Mouse (Mus musculus): Measurements from ENCODE around the gene Abhd6. TPM values are rescaled to one million over a fixed set of nuclear protein-coding genes. Genes with fewer than 3 reads are reported as not detected.

Gene Abhd6
- polyA plus RNA-seq, 1 experiment from 2014 or later: 12.5 TPM

- no peaks in the 10 kb centered on the region for H3K4me1 ChIP-seq (replicated peaks; ENCODE audit: control insufficient read depth, insufficient read depth, low read length)
- no peak overlapping the region for H3K4me3 ChIP-seq (ENCODE audit: low read length)
- no peak overlapping the region for H3K27ac ChIP-seq (ENCODE audit: low read length)
- H3K9ac ChIP-seq (ENCODE audit: low read length): no peak overlapping the region
- 78% methylated on average over 5 of the region's 5 CpGs for WGBS
- ATAC-seq (ENCODE audit: low read depth): no peak
- H3K27me3 ChIP-seq (ENCODE audit: control insufficient read depth, insufficient read depth, low read depth, low read length): no peaks in the 10 kb centered on the region
- H3K4me2 ChIP-seq (ENCODE audit: low read depth, low read length): no peak overlapping the region
- no peaks in the 10 kb centered on the region for H3K9me3 ChIP-seq (ENCODE audit: control insufficient read depth, low read length)
- no peaks in the 10 kb centered on the region for H3K36me3 ChIP-seq (ENCODE audit: control insufficient read depth, insufficient read depth, low read length)
These were observed 11.5 kb upstream of the Abhd6 start for GRCm38 (mm10) chr14:7991108-7991776.

- no peak for ATAC-seq (ENCODE audit: low read depth)
- Histone ChIP-seq H3K27ac (ENCODE audit: low read length) (no peak overlapping the region), H3K9ac (ENCODE audit: low read length) (no peak overlapping the region), H3K4me3 (ENCODE audit: low read length) (no peak overlapping the region), H3K4me1 (replicated peaks; ENCODE audit: control insufficient read depth, insufficient read depth, low read length) (0 out of 2 replicates have a peak, but pooled peaks cover 2% of the 10 kb centered on the region), H3K9me3 (ENCODE audit: control insufficient read depth, low read length) (no peaks in the 10 kb centered on the region), H3K27me3 (ENCODE audit: control insufficient read depth, insufficient read depth, low read depth, low read length) (no peaks in the 10 kb centered on the region), H3K36me3 (ENCODE audit: control insufficient read depth, insufficient read depth, low read length) (no peaks in the 10 kb centered on the region), H3K4me2 (ENCODE audit: low read depth, low read length) (no peak overlapping the region)
- WGBS: 38% methylated on average over 6 of the region's 6 CpGs
These were observed 10.5 kb upstream of the Abhd6 start for GRCm38 (mm10) chr14:7992158-7992557.

GRCm38 (mm10) chr14:7994271-7994767 is 8.4 kb upstream of the Abhd6 start, which contains the start of gene Dnase1l3:
Gene Dnase1l3 (minus strand): TSS chr14:7994573.
- 49% methylated on average over 8 of the region's 8 CpGs for WGBS
- H3K4me3 ChIP-seq (ENCODE audit: low read length): no peak within 1 kb of the TSS
- H3K36me3 ChIP-seq (ENCODE audit: control insufficient read depth, insufficient read depth, low read length): no peaks in the 10 kb centered on the region
- H3K4me1 ChIP-seq (replicated peaks; ENCODE audit: control insufficient read depth, insufficient read depth, low read length): 0 out of 2 replicates have a peak, but pooled peaks cover 2% of the 10 kb centered on the region
- H3K9me3 ChIP-seq (ENCODE audit: control insufficient read depth, low read length): no peaks in the 10 kb centered on the region
- no peaks in the 10 kb centered on the region for H3K27me3 ChIP-seq (ENCODE audit: control insufficient read depth, insufficient read depth, low read depth, low read length)
- no peak within 1 kb of the TSS for H3K4me2 ChIP-seq (ENCODE audit: low read depth, low read length)
- ATAC-seq (ENCODE audit: low read depth): peak; percentile 47
- H3K9ac ChIP-seq (ENCODE audit: low read length): no peak within 1 kb of the TSS
- H3K27ac ChIP-seq (ENCODE audit: low read length): no peak within 1 kb of the TSS

- H3K4me3 ChIP-seq (ENCODE audit: low read length): no peak overlapping the region
- WGBS: 3% methylated on average over 15 of the region's 15 CpGs
- peak overlapping the region; percentile 42 for H3K4me2 ChIP-seq (ENCODE audit: low read depth, low read length)
- H3K9me3 ChIP-seq (ENCODE audit: control insufficient read depth, low read length): no peaks in the 10 kb centered on the region
- H3K9ac ChIP-seq (ENCODE audit: low read length): 0 out of 2 replicates have a peak overlapping the region, but pooled peaks have one; percentile 32
- H3K27me3 ChIP-seq (ENCODE audit: control insufficient read depth, insufficient read depth, low read depth, low read length): peaks cover 24% of the 10 kb centered on the region
- peak; percentile 57; the same call in 1 of the 2 replicates for ATAC-seq (ENCODE audit: low read depth)
- no peaks in the 10 kb centered on the region for H3K36me3 ChIP-seq (ENCODE audit: control insufficient read depth, insufficient read depth, low read length)
- no peak overlapping the region for H3K27ac ChIP-seq (ENCODE audit: low read length)
- peaks cover 4% of the 10 kb centered on the region; the same call in 1 of the 2 replicates for H3K4me1 ChIP-seq (replicated peaks; ENCODE audit: control insufficient read depth, insufficient read depth, low read length)
These were observed 5.4 kb upstream of the Abhd6 start for GRCm38 (mm10) chr14:7997255-7997696.

- WGBS: 68% methylated on average over 3 of the region's 3 CpGs
- no peak overlapping the region for H3K9ac ChIP-seq (ENCODE audit: low read length)
- H3K4me2 ChIP-seq (ENCODE audit: low read depth, low read length): no peak overlapping the region
- no peak for ATAC-seq (ENCODE audit: low read depth)
- H3K27ac ChIP-seq (ENCODE audit: low read length): no peak overlapping the region
- no peaks in the 10 kb centered on the region for H3K9me3 ChIP-seq (ENCODE audit: control insufficient read depth, low read length)
- no peak overlapping the region for H3K4me3 ChIP-seq (ENCODE audit: low read length)
- no peaks in the 10 kb centered on the region for H3K36me3 ChIP-seq (ENCODE audit: control insufficient read depth, insufficient read depth, low read length)
- H3K27me3 ChIP-seq (ENCODE audit: control insufficient read depth, insufficient read depth, low read depth, low read length): peaks cover 33% of the 10 kb centered on the region
- peaks cover 11% of the 10 kb centered on the region; the same call in 1 of the 2 replicates for H3K4me1 ChIP-seq (replicated peaks; ENCODE audit: control insufficient read depth, insufficient read depth, low read length)
These were observed 3.7 kb upstream of the Abhd6 start for GRCm38 (mm10) chr14:7999030-7999429.

GRCm38 (mm10) chr14:7999435-7999834 is 3.3 kb upstream of the Abhd6 start:
- ATAC-seq (ENCODE audit: low read depth): no peak
- H3K9me3 ChIP-seq (ENCODE audit: control insufficient read depth, low read length): no peaks in the 10 kb centered on the region
- H3K36me3 ChIP-seq (ENCODE audit: control insufficient read depth, insufficient read depth, low read length): no peaks in the 10 kb centered on the region
- H3K4me2 ChIP-seq (ENCODE audit: low read depth, low read length): no peak overlapping the region
- WGBS: 61% methylated on average over 5 of the region's 5 CpGs
- H3K27me3 ChIP-seq (ENCODE audit: control insufficient read depth, insufficient read depth, low read depth, low read length): peaks cover 37% of the 10 kb centered on the region
- H3K9ac ChIP-seq (ENCODE audit: low read length): no peak overlapping the region
- H3K27ac ChIP-seq (ENCODE audit: low read length): no peak overlapping the region
- H3K4me3 ChIP-seq (ENCODE audit: low read length): no peak overlapping the region
- peaks cover 11% of the 10 kb centered on the region; the same call in 1 of the 2 replicates for H3K4me1 ChIP-seq (replicated peaks; ENCODE audit: control insufficient read depth, insufficient read depth, low read length)

- no peak overlapping the region for H3K27ac ChIP-seq (ENCODE audit: low read length)
- H3K4me1 ChIP-seq (replicated peaks; ENCODE audit: control insufficient read depth, insufficient read depth, low read length): peaks cover 11% of the 10 kb centered on the region; the same call in 1 of the 2 replicates
- no peaks in the 10 kb centered on the region for H3K9me3 ChIP-seq (ENCODE audit: control insufficient read depth, low read length)
- H3K4me2 ChIP-seq (ENCODE audit: low read depth, low read length): no peak overlapping the region
- 78% methylated on average over 5 of the region's 5 CpGs for WGBS
- ATAC-seq (ENCODE audit: low read depth): no peak
- no peaks in the 10 kb centered on the region for H3K36me3 ChIP-seq (ENCODE audit: control insufficient read depth, insufficient read depth, low read length)
- no peak overlapping the region for H3K4me3 ChIP-seq (ENCODE audit: low read length)
- peaks cover 37% of the 10 kb centered on the region for H3K27me3 ChIP-seq (ENCODE audit: control insufficient read depth, insufficient read depth, low read depth, low read length)
- H3K9ac ChIP-seq (ENCODE audit: low read length): no peak overlapping the region
These were observed 2.5 kb upstream of the Abhd6 start for GRCm38 (mm10) chr14:8000247-8000646.

GRCm38 (mm10) chr14:8000831-8001685 is 1.6 kb upstream of the Abhd6 start:
- Histone ChIP-seq H3K27ac (ENCODE audit: low read length) (no peak overlapping the region), H3K4me3 (ENCODE audit: low read length) (no peak overlapping the region), H3K9ac (ENCODE audit: low read length) (no peak overlapping the region), H3K27me3 (ENCODE audit: control insufficient read depth, insufficient read depth, low read depth, low read length) (peaks cover 37% of the 10 kb centered on the region), H3K4me1 (replicated peaks; ENCODE audit: control insufficient read depth, insufficient read depth, low read length) (peaks cover 11% of the 10 kb centered on the region; the same call in 1 of the 2 replicates), H3K36me3 (ENCODE audit: control insufficient read depth, insufficient read depth, low read length) (no peaks in the 10 kb centered on the region), H3K4me2 (ENCODE audit: low read depth, low read length) (no peak overlapping the region), H3K9me3 (ENCODE audit: control insufficient read depth, low read length) (no peaks in the 10 kb centered on the region)
- 16% methylated on average over 17 of the region's 17 CpGs for WGBS
- ATAC-seq (ENCODE audit: low read depth): no peak

Data from lung, embryonic 16.5 days (tissue).